Mouse (Mus musculus) Patski (cell line): Measurements from ENCODE around the gene Cnmd. TPM values are rescaled to one million over a fixed set of nuclear protein-coding genes. Genes with fewer than 3 reads are reported as not detected.

Experiments used
- ATAC-seq: fragments of 100-300 bp; one replicate; pipeline ENCODE4 v1.8.0; 2021
- CTCF ChIA-PET: fragments of 350-600 bp; sonication (Branson Sonifier 250); formaldehyde crosslinking; loops from one replicate; lab custom pipeline; 2022; ENCODE audit warnings: inconsistent platforms; lab: Charles Lee
- POLR2A ChIA-PET: fragments of 350-600 bp; sonication (Branson Sonifier 250); formaldehyde crosslinking; loops from one replicate; lab custom pipeline; 2022; ENCODE audit warnings: antibody characterized with exemption, inconsistent platforms; lab: Charles Lee
- DNase-seq: peaks from one replicate; pipeline ENCODE4 v3.0.0-alpha.2; 2011; ENCODE audit warnings: low read depth, low spot score
- H3K27me3 ChIP-seq: fragments of 371-371 bp; one replicate; pipeline ENCODE4 v1.5.1; 2021
- CTCF ChIP-seq: fragments of 100-300 bp; IDR thresholded peaks from one replicate; pipeline ENCODE4 v1.5.1; 2021
- in situ Hi-C: fragments of 300-500 bp; cut with MboI; formaldehyde crosslinking; loops from 3 replicates; pipeline ENCODE4 v1.11.1; 2018; ENCODE audit warnings: low pct_unique_long_range_greater_than_20kb, mixed read lengths
- polyA plus RNA-seq: library from polyadenylated mRNA; unstranded; gene quantifications from one replicate; pipeline ENCODE4 v1.2.3, GENCODE M21; 2021

Gene Cnmd
- polyA plus RNA-seq, 1 experiment from 2014 or later = 2.5 TPM

DNA sequence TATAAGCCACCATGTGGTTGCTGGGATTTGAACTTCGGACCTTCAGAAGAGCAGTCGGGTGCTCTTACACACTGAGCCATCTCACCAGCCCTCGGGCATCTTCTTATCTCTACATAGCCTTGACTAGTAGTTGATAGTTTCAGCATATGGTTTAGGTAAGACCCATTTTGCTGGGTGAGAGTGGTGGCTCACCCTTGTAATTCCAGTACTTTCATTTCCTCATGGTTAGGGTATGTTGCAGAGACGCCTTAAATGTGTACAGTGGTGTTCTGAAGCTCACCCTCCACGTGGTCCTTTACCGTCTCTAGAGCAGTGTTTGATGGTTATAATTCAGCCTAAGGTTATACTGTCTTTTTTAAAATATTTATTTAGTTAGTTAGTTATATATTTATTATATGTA lies 55.6 kb downstream of the Cnmd start:
- no peak for ATAC-seq
- no peak for TF ChIP-seq CTCF
- CTCF ChIA-PET = interaction anchor here (1.2 kb wide), 1 partner anchor 16 kb away, joined by 3 read pairs; no protein-coding TSS in a partner anchor
- DNase-seq = no peak
- POLR2A ChIA-PET = no interaction called here
- no peaks in the 10 kb centered on the region for H3K27me3 ChIP-seq
- in situ Hi-C loops = no loop called here

DNA sequence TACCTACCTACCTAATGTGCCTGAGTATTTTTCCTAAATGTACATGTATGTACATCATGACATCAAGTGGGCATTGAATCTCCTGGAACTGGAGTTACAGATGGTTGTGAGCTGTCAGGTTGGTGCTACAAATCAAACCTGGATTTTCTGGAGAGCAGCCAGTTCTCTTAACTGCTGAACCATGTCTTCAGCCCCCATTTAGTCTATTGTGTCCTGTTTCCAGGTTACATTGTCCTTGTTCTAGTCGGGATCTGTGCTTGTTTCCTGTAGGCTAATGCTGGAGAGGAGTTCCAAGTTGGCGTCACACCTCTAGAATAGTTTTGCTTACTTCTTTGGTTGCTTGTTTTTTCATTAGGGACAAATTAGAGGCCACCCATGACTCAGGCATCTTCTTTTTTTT lies 56.1 kb downstream of the Cnmd start:
- in situ Hi-C loops = no loop called here
- ATAC-seq (no peak), DNase-seq (no peak)
- ChIA-PET POLR2A (interaction anchor here (0.6 kb wide), 1 partner anchor 12 kb away, joined by 3 read pairs; no protein-coding TSS in a partner anchor), CTCF (interaction anchor here (1.2 kb wide), 1 partner anchor 16 kb away, joined by 3 read pairs; no protein-coding TSS in a partner anchor)
- TF ChIP-seq CTCF = no peak
- H3K27me3 ChIP-seq = no peaks in the 10 kb centered on the region

DNA sequence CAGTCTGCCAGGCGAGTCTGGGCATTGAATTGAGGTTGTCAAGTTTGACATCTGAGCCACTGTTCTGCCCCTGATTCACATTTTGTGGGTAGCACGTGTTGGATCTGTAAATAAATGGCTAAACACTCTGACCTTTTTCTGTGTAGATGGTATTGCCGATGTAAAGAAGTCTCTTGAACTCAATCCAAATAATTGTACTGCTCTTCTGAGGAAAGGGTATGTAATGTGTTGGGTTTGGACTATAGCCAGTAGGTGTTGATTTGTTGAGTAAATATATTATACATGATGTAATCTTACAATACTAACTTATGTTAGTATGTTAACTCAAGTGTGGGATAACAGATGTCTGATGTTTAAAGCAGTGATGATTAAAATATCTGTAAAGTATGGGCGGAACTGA lies 65.4 kb downstream of the Cnmd start:
- POLR2A ChIA-PET = no interaction called here
- ATAC-seq = no peak
- in situ Hi-C loops = no loop called here
- no peak for DNase-seq
- TF ChIP-seq CTCF = no peak
- H3K27me3 ChIP-seq = no peaks in the 10 kb centered on the region
- CTCF ChIA-PET = no interaction called here

DNA sequence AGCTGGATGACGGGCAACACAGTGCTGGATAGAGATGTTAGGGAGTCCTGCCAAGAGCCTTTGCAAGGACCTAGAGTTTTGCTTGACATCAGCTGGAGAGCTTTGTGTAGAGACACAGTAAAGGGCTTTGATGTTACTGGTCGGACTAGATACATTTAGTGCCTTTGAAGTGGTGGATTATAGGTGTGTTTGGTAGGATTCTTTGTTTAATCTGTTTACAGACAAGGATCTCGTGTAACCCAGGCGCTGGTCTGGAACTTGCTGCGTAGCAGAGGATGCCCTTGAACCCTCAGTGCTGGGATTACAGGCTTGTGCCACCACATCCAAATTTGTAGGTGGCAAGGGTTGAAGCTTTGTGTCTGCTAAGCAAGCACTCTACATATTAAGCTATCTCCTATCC lies 67.9 kb downstream of the Cnmd start:
- in situ Hi-C loops = no loop called here
- no peak for ATAC-seq
- CTCF ChIA-PET = no interaction called here
- H3K27me3 ChIP-seq = no peaks in the 10 kb centered on the region
- no peak for TF ChIP-seq CTCF
- POLR2A ChIA-PET = interaction anchor here (0.7 kb wide), 1 partner anchor 12 kb away, joined by 3 read pairs; no protein-coding TSS in a partner anchor
- DNase-seq = no peak

DNA sequence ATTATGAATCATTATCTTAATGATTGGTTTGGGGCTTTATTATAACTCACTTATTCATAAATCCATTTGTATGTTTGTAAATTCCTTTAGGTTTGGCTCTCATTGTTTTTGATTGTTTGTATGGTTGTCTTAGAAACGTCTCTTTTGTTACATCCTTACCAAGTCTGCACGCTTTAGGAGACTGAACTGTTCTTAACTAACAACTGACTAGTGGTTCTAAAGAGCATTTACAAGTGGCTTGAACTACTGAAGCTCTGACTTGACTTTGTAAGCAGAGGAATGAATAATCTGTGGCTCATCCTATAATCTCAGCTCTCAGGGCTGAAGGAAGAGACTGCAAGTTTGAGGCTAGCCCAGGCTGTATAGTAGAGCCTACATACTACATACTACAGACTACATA lies 70.4 kb downstream of the Cnmd start:
- ChIA-PET CTCF (no interaction called here), POLR2A (no interaction called here)
- in situ Hi-C loops = no loop called here
- no peaks in the 10 kb centered on the region for H3K27me3 ChIP-seq
- ATAC-seq (no peak), DNase-seq (no peak)
- TF ChIP-seq CTCF = no peak

DNA sequence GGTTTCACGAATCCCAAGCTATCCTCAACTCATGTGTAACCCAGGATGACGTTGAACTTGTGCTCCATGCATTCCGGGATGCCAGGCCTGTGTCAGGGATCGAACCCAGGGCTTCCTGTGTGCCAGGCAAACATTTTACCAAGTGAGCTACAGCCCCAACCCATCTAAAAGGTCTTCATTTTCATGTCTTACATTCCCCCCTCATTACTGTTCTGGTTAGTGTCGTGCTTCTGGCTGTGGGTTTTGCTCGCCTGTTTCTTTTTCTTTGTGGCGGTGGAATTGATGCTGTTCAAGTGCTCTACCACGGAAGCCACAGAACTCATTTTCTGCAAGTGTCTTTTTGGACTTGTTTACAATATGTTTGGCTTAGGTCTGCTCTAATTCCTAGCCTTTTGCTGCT lies 71.1 kb downstream of the Cnmd start:
- ATAC-seq (no peak), DNase-seq (no peak)
- TF ChIP-seq CTCF = no peak
- no peaks in the 10 kb centered on the region for H3K27me3 ChIP-seq
- ChIA-PET CTCF (interaction anchor here (1.2 kb wide), 1 partner anchor 15 kb away, joined by 3 read pairs; no protein-coding TSS in a partner anchor), POLR2A (no interaction called here)
- in situ Hi-C loops = no loop called here

DNA sequence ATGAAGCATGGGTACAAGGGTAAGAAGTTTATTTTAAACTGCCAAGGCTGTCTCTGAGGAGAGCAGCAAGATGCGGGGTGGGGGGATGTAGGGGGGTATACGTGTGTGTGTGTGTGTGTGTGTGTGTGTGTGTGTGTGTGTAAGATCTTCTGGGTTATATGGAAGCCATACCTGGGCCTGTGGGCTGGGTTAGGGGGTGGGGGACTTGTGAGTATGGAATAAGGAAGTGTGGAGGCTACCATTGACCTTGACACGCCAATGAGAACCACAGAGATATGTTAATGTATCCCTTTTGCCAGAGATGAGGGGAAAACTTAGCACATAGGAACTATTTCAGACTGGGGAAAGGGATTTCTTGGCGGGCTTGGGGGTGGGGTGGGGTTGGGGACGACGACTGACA lies 72.6 kb downstream of the Cnmd start:
- ChIA-PET CTCF (interaction anchor here (1.2 kb wide), 1 partner anchor 16 kb away, joined by 3 read pairs; no protein-coding TSS in a partner anchor), POLR2A (no interaction called here)
- ATAC-seq (no peak), DNase-seq (no peak)
- no peaks in the 10 kb centered on the region for H3K27me3 ChIP-seq
- in situ Hi-C loops = loop anchor here (10.0 kb wide), 1 partner anchor 195 kb away; the partner anchor contains the start of genes Mtrf1 and Naa16
- no peak for TF ChIP-seq CTCF

DNA sequence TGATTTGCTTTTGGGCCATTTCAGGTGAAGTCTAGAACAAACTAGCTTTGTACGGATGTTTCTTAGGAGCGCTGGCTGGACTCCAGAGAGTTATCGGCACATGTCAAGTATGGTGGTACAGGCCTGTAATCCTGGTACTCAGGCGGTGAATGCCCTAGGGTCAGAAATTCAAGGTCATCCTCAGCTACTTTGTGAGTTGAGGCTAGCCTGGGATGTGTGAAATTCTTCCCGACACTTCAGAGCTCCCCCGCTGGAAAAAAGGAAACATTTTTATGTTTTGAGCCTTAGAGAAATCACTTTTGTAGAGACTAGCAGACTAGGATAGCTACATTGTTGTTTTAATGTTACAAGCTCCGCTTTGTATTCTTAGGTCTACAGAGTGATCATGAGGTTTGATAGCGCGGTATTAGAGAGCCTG lies 73.4 kb downstream of the Cnmd start:
- in situ Hi-C loops = loop anchor here (10.0 kb wide), 1 partner anchor 194 kb away; the partner anchor contains the start of genes Mtrf1 and Naa16
- CTCF ChIA-PET = interaction anchor here (1.0 to 1.7 kb wide), 4 partner anchors 12 to 108 kb away, joined by 3 to 5 read pairs (median 4); partner anchors contain the start of gene Elf1
- no peak for ATAC-seq
- POLR2A ChIA-PET = interaction anchor here (0.5 to 1.0 kb wide), 3 partner anchors 22 to 112 kb away, joined by 3 to 4 read pairs (median 4); no protein-coding TSS in a partner anchor
- no peak for DNase-seq
- no peak for TF ChIP-seq CTCF
- no peaks in the 10 kb centered on the region for H3K27me3 ChIP-seq

DNA sequence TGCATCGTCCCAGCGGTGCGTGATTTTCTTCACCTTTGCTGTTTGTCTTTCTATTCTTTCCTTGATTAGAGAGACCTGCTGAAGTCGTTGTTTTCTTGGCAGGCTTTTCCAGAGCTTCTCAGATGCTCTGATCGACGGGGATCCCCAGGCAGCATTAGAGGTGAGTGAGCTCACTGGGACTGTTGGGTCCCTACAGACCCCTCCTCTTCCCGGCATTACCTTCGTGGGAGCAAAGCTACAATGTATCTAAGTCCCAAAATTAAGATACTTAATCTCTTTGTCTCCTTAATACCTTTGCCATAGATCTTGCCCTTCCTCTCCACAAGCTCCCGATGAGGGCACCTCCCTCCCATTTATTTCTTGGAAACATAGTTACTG lies 74.1 kb downstream of the Cnmd start:
- ATAC-seq (peak; percentile 16), DNase-seq (no peak)
- no peak for TF ChIP-seq CTCF
- ChIA-PET POLR2A (interaction anchor here (0.6 to 1.2 kb wide), 4 partner anchors 10 to 129 kb away, joined by 3 to 4 read pairs (median 4); no protein-coding TSS in a partner anchor), CTCF (interaction anchor here (1.0 to 1.7 kb wide), 8 partner anchors 12 to 198 kb away, joined by 3 to 5 read pairs (median 3); partner anchors contain the start of gene Elf1)
- in situ Hi-C loops = loop anchor here (10.0 kb wide), 1 partner anchor 193 kb away; the partner anchor contains the start of genes Mtrf1 and Naa16
- H3K27me3 ChIP-seq = no peaks in the 10 kb centered on the region

Other genes with a start within 250 kb of the Cnmd start
- gene Kbtbd7, start 235.7 kb downstream of the Cnmd start, polyA plus RNA-seq = 9.4 TPM
- 1.2 TPM for gene Kbtbd6, start 210.3 kb downstream of the Cnmd start, polyA plus RNA-seq
- gene Elf1, start 181.0 kb downstream of the Cnmd start, polyA plus RNA-seq = 53.6 TPM
- 39.5 TPM for gene Wbp4, start 180.7 kb downstream of the Cnmd start, polyA plus RNA-seq
- 183 TPM for gene Sugt1, start 74.5 kb downstream of the Cnmd start, polyA plus RNA-seq
- gene Pcdh8, start 109.1 kb upstream of the Cnmd start, polyA plus RNA-seq = 0.50 TPM